Mouse (Mus musculus) embryonic facial prominence, embryonic 11.5 days (tissue): ENCODE results near the gene Rnf182. TPM values are rescaled to one million over a fixed set of nuclear protein-coding genes. Genes with fewer than 3 reads are reported as not detected.

Source experiments
- ATAC-seq: fragments of 200-750 bp; cut with Nextera tagmentation; replicated peaks from 2 replicates; pipeline ENCODE4 v1.8.0; 2017; ENCODE audit warnings: low read depth; ENCODE audit not compliant: insufficient number of reproducible peaks, low FRiP score, low TSS enrichment
- DNase-seq: peaks from one replicate; pipeline ENCODE4 v3.0.0-alpha.2; 2015; ENCODE audit warnings: low spot score
- H3K27ac ChIP-seq: fragments of 300-500 bp; sonication (generic); replicated peaks from 2 replicates; pipeline ENCODE4 v1.5.1; 2014; ENCODE audit warnings: mild to moderate bottlenecking, low read depth, low read length, control low read depth
- H3K27me3 ChIP-seq: fragments of 300-500 bp; sonication (generic); 2 replicates; pipeline ENCODE4 v1.6.1; 2014; ENCODE audit warnings: mild to moderate bottlenecking, low read length, moderate library complexity, mixed read lengths; ENCODE audit not compliant: control insufficient read depth, insufficient read depth
- H3K36me3 ChIP-seq: fragments of 300-500 bp; sonication (generic); replicated peaks from 2 replicates; pipeline ENCODE4 v1.6.1; 2014; ENCODE audit warnings: low read depth, mild to moderate bottlenecking, low read length, moderate library complexity, mixed read lengths; ENCODE audit not compliant: control insufficient read depth, insufficient read depth
- H3K4me1 ChIP-seq: fragments of 300-500 bp; sonication (generic); 2 replicates; pipeline ENCODE4 v1.6.1; 2014; ENCODE audit warnings: low read length, mixed read lengths; ENCODE audit not compliant: control insufficient read depth, insufficient read depth
- H3K4me2 ChIP-seq: fragments of 300-500 bp; sonication (generic); 2 replicates; pipeline ENCODE4 v1.6.1; 2014; ENCODE audit warnings: low read depth, mild to moderate bottlenecking, control low read depth, low read length, moderate library complexity
- H3K4me3 ChIP-seq: fragments of 300-500 bp; sonication (generic); 2 replicates; pipeline ENCODE4 v1.5.1; 2014; ENCODE audit warnings: low read depth, low read length, control low read depth
- H3K9ac ChIP-seq: fragments of 300-500 bp; sonication (generic); replicated peaks from 2 replicates; pipeline ENCODE4 v1.6.1; 2014; ENCODE audit warnings: mild to moderate bottlenecking, control low read depth, low read length
- H3K9me3 ChIP-seq: fragments of 300-500 bp; sonication (generic); replicated peaks from 2 replicates; pipeline ENCODE4 v1.6.1; 2016; ENCODE audit warnings: mild to moderate bottlenecking, low read length, inconsistent platforms, mixed read lengths; ENCODE audit not compliant: control insufficient read depth
- WGBS: fragments of 180-500 bp; shearing (Covaris S2); extraction: QIAGEN DNeasy Blood & Tissue Kit; methylation state at CpG from one replicate; pipeline ENCODE4 v1.1.7; 2014; 5-methylcytosine and 5-hydroxymethylcytosine counted together
- polyA plus RNA-seq: library from polyadenylated mRNA; unstranded; fragments of >200 nt; fragmentation: Nextera tagmentation; extraction: Ambion mirVana; gene quantifications from 2 replicates; pipeline ENCODE4 v1.2.1, GENCODE M21; 2014

Rnf182 gene
- polyA plus RNA-seq, 1 experiment from 2014 or later: 8.1 TPM

DNA sequence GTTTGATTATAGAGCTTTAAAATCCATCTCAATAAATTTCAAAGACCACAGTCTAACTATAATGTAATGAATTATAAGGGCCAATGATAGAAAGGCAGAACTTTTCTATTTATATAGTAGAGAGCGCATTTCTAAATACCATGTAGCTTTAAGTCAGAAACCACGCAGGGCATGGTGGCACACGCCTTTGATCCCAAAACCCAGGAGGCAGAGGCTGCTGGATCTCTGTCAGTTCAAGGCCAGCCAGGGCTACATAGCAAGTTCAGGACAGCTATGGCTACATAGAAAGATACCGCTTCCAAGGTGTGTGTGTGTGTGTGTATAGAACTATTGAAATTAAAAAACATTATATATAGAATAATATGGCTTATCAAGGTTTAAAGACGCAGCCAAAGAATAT lies 34.8 kb upstream of the Rnf182 start:
- H3K4me1 ChIP-seq: no peaks in the 10 kb centered on the region
- ATAC-seq (no peak), DNase-seq (no peak)
- H3K27ac ChIP-seq: no peak overlapping the region
- WGBS: 89% methylated on average over 5 of the region's 5 CpGs
- H3K36me3 ChIP-seq: no peaks in the 10 kb centered on the region
- no peak overlapping the region for H3K4me2 ChIP-seq
- H3K9ac ChIP-seq: no peak overlapping the region
- H3K4me3 ChIP-seq: no peak overlapping the region
- H3K27me3 ChIP-seq: no peaks in the 10 kb centered on the region
- H3K9me3 ChIP-seq: no peaks in the 10 kb centered on the region

DNA sequence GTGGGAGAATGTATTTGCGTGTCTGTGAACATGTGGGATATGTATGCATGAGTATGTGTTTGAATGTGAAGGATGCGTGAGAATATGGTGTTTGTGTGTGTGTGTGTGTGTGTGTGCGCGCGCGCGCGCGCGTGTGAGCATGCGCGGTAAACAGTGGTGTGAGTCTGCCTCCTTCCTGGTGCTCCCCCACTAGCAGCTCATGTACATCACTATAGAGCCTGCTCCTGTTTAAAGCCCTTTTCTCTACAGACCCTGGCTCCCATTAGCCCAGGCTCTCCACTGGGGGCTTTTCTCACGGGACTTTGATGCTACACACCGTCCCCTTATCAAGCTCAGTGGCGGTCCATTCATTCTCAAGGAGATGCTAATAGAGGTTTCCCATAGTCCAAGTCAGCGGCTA lies 32.5 kb upstream of the Rnf182 start:
- H3K27ac ChIP-seq: no peak overlapping the region
- H3K9ac ChIP-seq: no peak overlapping the region
- H3K4me1 ChIP-seq: no peaks in the 10 kb centered on the region
- DNase-seq: no peak
- no peak for ATAC-seq
- WGBS: 32% methylated on average over 16 of the region's 16 CpGs
- no peaks in the 10 kb centered on the region for H3K27me3 ChIP-seq
- no peaks in the 10 kb centered on the region for H3K36me3 ChIP-seq
- H3K9me3 ChIP-seq: no peaks in the 10 kb centered on the region
- no peak overlapping the region for H3K4me3 ChIP-seq
- no peak overlapping the region; the same call in 1 of the 2 replicates for H3K4me2 ChIP-seq

DNA sequence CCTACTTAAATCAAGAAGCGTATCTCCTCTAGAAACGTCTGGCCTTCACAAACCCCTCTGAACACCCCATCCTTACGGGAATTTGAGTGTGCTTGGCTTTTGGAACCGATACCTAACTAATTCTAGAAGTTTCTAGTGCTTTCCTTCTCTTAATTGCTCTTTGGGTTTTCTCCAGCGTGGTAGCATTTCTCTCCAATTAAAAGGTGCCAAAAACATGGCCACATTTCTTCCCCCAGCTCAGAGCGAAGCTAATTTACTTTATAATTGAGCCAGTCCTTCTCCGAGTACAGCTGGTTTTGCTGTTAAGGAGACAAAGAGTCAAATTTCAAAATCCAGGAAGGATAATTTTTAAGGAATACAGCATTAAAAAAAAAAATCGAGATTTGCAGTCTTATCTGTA lies 32.0 kb upstream of the Rnf182 start:
- DNase-seq: no peak
- Histone ChIP-seq H3K4me1 (no peaks in the 10 kb centered on the region), H3K9ac (no peak overlapping the region), H3K27me3 (no peaks in the 10 kb centered on the region), H3K9me3 (no peaks in the 10 kb centered on the region), H3K36me3 (no peaks in the 10 kb centered on the region), H3K4me3 (no peak overlapping the region), H3K4me2 (no peak overlapping the region), H3K27ac (no peak overlapping the region)
- 53% methylated on average over 8 of the region's 8 CpGs for WGBS
- ATAC-seq: no peak

DNA sequence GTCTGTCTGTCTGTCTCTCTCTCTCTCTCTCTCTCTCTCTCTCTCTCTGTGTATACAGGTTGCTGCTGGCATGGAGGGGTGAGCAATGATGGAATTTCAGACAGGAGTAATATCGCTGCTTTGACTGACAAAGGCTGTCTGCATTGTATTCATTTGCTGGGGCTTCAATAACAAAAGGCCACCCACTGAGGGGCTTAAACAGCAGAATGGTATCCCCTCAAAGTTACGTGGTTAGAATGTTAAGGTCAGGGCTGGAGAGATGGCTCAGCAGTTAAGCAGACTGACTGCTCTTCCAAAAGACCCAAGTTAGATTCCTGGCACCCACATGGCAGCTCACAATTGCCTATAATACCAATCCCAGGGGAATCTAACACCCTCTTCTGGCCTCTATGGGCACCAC lies 30.2 kb upstream of the Rnf182 start:
- Histone ChIP-seq H3K36me3 (no peaks in the 10 kb centered on the region), H3K9ac (no peak overlapping the region), H3K4me1 (no peaks in the 10 kb centered on the region), H3K4me2 (no peak overlapping the region), H3K27ac (no peak overlapping the region), H3K27me3 (no peaks in the 10 kb centered on the region), H3K9me3 (no peaks in the 10 kb centered on the region), H3K4me3 (no peak overlapping the region)
- DNase-seq: no peak
- 59% methylated on average over 2 of the region's 2 CpGs for WGBS
- no peak for ATAC-seq

DNA sequence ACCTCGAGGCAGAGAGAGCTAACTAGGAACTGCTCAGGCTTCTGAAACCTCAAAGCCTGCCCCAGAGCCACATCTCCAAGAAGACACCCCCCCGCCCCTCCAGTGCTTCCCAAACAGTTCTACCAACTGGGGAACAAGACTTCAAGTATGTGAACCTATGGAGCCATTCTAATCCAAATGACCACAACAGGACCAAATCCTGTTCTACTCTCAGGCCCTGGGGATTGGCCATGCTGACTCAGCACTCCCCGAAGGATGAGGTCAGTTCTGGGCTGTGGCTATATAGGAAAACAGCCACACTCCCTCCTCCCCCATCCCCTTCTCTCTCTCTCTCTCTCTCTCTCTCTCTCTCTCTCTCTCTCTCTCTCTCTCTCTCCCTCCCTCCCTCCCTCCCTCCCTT lies 28.5 kb upstream of the Rnf182 start:
- 76% methylated on average over 3 of the region's 3 CpGs for WGBS
- Histone ChIP-seq H3K9me3 (no peaks in the 10 kb centered on the region), H3K4me1 (no peaks in the 10 kb centered on the region), H3K36me3 (no peaks in the 10 kb centered on the region), H3K27me3 (no peaks in the 10 kb centered on the region), H3K9ac (no peak overlapping the region), H3K27ac (no peak overlapping the region), H3K4me2 (no peak overlapping the region), H3K4me3 (no peak overlapping the region)
- no peak for ATAC-seq
- DNase-seq: no peak

DNA sequence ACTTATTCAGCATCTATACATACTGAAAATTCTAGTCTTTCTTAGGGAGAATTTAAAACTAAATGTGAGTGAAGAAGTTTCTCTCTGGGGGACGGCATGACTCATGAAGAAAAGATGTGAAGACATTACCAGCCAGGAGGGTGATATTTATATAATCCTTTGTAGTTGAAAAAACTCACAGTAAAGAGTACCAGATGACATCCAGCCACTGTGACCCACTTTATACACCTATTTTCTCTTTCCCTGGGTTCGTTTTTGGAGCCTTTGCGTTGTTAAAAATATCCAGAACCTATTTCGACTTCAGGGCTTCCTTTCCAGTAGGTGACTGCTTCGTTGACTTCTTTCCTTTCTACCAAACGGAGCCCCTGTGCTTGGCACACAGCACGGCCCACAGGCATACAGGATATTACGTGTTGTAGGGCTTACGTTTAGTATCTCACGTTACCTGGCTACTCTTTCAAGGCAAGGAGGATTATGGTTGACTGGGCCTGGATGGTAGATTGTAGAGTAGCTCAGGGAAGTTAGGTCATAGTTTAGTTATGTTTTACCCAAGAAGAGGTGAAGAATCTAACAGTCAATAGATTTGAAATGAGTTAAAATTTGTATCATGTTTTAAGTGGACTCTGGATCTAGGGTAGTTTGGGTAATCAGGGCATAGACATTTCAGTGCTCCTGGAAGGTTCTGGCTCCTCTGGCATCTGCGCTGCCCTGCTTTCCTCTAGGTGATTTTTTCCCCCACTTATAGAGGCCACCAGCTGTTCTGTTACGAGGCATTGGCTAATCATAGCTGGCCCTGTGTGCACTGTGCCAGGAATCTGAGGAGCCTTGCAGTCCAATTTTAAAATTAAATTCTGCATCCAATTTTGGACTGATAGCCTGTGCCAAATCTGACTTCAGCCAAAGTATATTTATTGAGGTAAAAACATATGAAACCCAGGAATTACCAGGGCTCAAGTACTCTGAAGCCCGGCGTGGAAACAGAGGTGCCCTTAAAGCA lies 27.4 kb upstream of the Rnf182 start:
- Histone ChIP-seq H3K36me3 (no peaks in the 10 kb centered on the region), H3K27me3 (no peaks in the 10 kb centered on the region), H3K9me3 (no peaks in the 10 kb centered on the region), H3K4me2 (no peak overlapping the region), H3K4me1 (no peaks in the 10 kb centered on the region), H3K4me3 (no peak overlapping the region), H3K9ac (no peak overlapping the region), H3K27ac (no peak overlapping the region)
- no peak for DNase-seq
- 76% methylated on average over 14 of the region's 14 CpGs for WGBS
- no peak for ATAC-seq

DNA sequence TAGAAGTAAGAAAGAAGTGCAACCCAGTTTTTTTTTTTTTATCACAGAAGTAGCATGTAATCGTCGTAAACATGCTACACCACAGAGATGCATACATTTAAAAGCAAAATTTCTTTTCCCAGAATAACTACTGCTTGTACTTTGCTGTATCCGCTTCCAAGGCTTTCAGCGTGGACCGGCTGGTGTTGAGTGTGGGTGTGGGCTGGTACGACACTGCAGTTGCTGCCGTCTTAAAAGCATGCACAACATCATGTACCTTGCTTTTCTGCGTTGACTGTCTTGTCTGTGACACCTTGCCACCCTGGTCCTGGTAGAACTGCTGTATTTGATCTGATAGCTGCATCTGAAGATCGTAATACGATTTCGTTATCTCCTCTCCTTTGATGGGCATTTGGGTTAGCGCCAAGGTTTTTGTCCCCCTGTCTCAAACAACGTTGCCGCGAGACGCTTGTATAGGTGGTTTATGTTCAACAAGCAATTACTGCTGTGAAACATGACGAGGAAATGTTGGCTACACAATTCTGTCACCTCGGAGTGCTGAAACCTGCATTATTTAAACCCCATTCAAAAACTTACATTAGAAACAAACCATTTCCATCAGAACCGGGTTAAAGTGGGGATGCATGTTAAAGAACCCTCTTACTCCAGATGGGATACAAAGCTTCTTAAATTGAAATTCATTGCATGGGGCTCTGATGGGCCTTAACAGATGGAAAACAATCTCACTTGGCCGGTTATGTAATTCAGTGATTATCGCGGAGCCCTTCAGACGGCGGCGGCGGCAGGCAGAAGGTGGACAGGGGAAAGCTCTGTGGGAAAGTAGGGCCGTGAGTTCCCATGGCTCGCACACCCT lies 23.5 kb upstream of the Rnf182 start:
- Histone ChIP-seq H3K27me3 (no peaks in the 10 kb centered on the region), H3K4me1 (no peaks in the 10 kb centered on the region), H3K4me2 (no peak overlapping the region), H3K27ac (no peak overlapping the region), H3K36me3 (no peaks in the 10 kb centered on the region), H3K9me3 (no peaks in the 10 kb centered on the region), H3K4me3 (no peak overlapping the region), H3K9ac (no peak overlapping the region)
- ATAC-seq: no peak
- peak; percentile 9 for DNase-seq
- WGBS: 77% methylated on average over 28 of the region's 28 CpGs

DNA sequence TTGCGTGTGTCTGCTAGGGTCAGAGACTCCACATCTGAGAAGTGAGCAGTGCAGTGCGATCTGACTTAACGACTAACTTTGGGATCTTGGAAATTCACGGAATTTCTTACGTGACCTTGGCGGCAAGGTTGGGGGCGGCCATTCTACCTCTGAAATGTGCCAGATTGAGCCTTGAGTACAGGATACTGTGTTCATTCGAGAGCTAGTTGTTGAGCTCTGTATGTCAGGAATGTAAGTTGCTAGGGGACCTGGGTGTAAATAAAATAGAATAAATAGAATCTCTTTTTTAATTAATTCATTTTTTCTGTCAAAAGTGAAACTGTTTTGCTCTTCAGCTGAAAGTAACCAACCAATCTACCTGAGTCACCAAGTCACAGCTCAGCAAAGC lies 22.8 kb upstream of the Rnf182 start:
- no peak overlapping the region for H3K9ac ChIP-seq
- H3K36me3 ChIP-seq: no peaks in the 10 kb centered on the region
- H3K4me3 ChIP-seq: no peak overlapping the region
- H3K27ac ChIP-seq: no peak overlapping the region
- WGBS: 60% methylated on average over 8 of the region's 8 CpGs
- H3K4me2 ChIP-seq: no peak overlapping the region
- H3K4me1 ChIP-seq: no peaks in the 10 kb centered on the region
- ATAC-seq: no peak
- no peaks in the 10 kb centered on the region for H3K27me3 ChIP-seq
- no peak for DNase-seq
- H3K9me3 ChIP-seq: no peaks in the 10 kb centered on the region
